Mouse (Mus musculus): ENCODE measurements around the gene Aldh1l2. TPM values are rescaled to one million over a fixed set of nuclear protein-coding genes. Genes with fewer than 3 reads are reported as not detected.

Gene Aldh1l2
- total RNA-seq, 2 experiments from 2014 or later: 1.5 to 2.5 TPM

DNA sequence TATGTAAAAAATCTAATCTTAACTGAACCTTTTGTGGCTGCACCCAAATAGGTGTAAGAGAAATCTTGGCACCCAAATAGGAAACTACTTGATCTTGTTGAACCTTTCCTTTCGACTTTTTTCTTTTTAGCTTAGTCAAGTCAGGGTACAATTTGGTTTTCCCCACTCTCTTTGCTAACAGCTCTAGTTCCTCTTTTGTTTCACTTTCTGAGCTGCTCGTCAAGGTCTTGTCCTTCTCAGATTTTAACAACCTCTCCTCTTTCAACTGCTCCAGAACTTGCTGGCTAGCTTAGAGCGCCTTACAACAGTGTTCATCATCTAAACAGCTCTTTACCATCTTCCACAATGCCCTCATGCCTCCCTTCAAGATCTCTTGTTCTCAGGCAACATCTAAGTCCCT lies 76.4 kb downstream of the Aldh1l2 start:
- no peak for DNase-seq

DNA sequence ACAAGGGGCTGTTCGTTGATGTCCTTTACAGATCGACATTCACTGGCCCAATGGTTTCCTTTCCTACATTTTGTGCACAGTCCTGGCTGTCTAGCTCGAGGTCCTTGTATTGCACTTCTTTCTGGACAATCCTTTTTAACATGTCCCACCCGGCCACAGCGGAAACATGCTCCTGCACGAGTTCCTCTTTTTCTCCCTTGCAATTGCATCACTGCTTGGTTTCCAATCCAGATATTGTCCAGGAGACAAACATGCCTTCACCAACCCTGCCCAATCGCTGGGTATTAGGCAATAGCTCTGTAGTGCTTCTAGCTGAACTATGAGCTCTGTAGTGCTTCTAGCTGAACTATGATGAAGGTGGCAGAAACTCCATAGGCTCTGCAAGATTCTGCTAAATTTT lies 85.4 kb downstream of the Aldh1l2 start:
- no peak for DNase-seq

Other genes starting within 250 kb of the Aldh1l2 start
- 1 to 10 TPM; 4.5 to 5.2 TPM for gene Slc41a2, start 196.3 kb downstream of the Aldh1l2 start, total RNA-seq (2021)
- gene D10Wsu102e, start 173.9 kb downstream of the Aldh1l2 start, total RNA-seq (2021): under 1 TPM; 0.63 to 1.00 TPM
- gene Washc4, start 9.6 kb upstream of the Aldh1l2 start, total RNA-seq (2021): 10 to 100 TPM; 18.0 to 20.8 TPM
- 10 to 100 TPM; 44.3 to 66.3 TPM for gene Appl2, start 114.6 kb upstream of the Aldh1l2 start, total RNA-seq (2021)
- 10 to 100 TPM; 14.2 to 15.5 TPM for gene 1500009L16Rik, start 188.7 kb upstream of the Aldh1l2 start, total RNA-seq (2021)